Mouse (Mus musculus) heart, adult 2 months (tissue): ENCODE measurements around the gene Cnot6.

Experiments used
- CTCF ChIP-seq: fragments of 200-600 bp; IDR thresholded peaks from 2 replicates; pipeline ENCODE4 v1.8.1; 2022; ENCODE audit warnings: antibody characterized with exemption, mild to moderate bottlenecking, moderate library complexity
- POLR2A ChIP-seq: fragments of 200-500 bp; IDR thresholded peaks from 2 replicates; pipeline ENCODE4 v1.6.1; 2011; ENCODE audit warnings: mild to moderate bottlenecking, low read depth, low read length, control low read depth; ENCODE audit not compliant: insufficient read depth

DNA sequence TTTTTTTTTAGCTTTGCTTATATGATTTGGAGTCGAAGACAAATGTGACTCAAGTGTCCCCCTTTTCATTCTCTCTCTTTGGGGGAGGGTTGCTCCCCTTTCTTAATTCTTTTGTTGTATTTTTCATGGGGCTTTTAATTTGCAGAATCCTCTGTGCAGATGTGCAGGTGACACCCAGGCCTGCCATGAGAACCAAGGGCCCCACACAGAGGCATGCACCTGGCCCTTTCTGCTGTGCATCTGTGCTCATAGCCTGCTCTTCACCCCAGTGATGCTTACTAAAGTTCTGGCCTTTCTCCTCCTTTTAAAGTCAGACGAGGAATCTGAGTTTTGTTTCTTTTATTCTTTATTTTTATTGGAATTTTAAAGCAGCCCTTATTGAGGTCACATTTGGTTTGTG is 12.2 kb upstream of the Cnot6 start:
- no peak for TF ChIP-seq POLR2A
- TF ChIP-seq CTCF: no peak
